Mouse (Mus musculus) 416B (cell line): ENCODE results near the gene Itgb7.

ENCODE experiments used
- DNase-seq: peaks from one replicate; pipeline ENCODE4 v3.0.0; 2011; ENCODE audit warnings: low read depth

Gene Itgb7

GRCm38 (mm10) chr15:102193652-102194051, 38.1 kb downstream of the Itgb7 start:
- DNase-seq: peak; percentile 45

GRCm38 (mm10) chr15:102192820-102193386, 38.8 kb downstream of the Itgb7 start:
- peak; percentile 62 for DNase-seq

- DNase-seq: no peak
Observed at GRCm38 (mm10) chr15:102192271-102192812, 39.4 kb downstream of the Itgb7 start.

GRCm38 (mm10) chr15:102191699-102192098, 40.0 kb downstream of the Itgb7 start:
- no peak for DNase-seq

- DNase-seq: no peak
Observed at GRCm38 (mm10) chr15:102188883-102189282, 42.9 kb downstream of the Itgb7 start.

GRCm38 (mm10) chr15:102188096-102188495, 43.6 kb downstream of the Itgb7 start:
- DNase-seq: no peak

GRCm38 (mm10) chr15:102186239-102186638, 45.5 kb downstream of the Itgb7 start:
- DNase-seq: no peak

DNA sequence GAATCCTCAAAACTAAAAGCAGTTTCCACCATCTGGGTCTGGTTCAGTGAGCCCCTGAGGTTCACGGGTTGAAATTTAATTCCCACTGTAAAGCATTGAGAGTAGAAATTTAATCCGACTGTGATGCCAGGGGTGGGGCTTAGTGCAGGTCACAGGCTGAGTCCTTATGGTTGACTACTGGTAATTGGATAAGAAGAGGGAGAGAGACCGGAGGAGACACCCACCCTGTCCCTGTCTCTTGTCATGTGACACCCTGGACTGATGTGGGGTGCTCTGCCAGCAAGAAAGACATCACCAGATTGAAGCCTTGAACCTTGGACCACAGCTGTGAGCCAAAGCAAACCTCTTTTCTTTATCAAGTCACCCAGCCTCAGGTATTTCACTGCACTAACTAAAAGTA, 48.7 kb downstream of the Itgb7 start:
- DNase-seq: no peak

GRCm38 (mm10) chr15:102179924-102180323, 51.8 kb downstream of the Itgb7 start:
- no peak for DNase-seq

- no peak for DNase-seq
Observed at GRCm38 (mm10) chr15:102179106-102179505, 52.6 kb downstream of the Itgb7 start.

DNA sequence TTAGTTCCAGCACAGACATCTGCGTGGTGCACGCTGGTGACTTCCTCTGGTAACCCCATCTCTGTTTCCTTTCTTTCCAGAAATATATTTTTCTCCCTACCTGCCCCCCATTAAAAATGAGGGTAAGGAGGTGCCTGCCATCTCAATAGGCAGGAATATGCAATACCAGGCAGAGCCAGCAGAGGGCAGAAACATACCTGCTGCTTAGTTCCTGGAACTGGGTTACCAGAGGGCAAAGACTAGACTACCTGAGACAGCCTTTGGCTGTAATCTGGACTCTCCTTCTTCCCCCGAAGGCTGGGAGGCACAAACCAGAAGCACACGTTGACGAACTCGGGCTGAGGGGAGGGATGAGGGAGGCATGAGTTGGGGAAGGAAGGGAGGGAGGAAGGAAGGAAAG, 53.5 kb downstream of the Itgb7 start:
- peak; percentile 68 for DNase-seq

- no peak for DNase-seq
Observed at GRCm38 (mm10) chr15:102177417-102177816, 54.3 kb downstream of the Itgb7 start.

DNA sequence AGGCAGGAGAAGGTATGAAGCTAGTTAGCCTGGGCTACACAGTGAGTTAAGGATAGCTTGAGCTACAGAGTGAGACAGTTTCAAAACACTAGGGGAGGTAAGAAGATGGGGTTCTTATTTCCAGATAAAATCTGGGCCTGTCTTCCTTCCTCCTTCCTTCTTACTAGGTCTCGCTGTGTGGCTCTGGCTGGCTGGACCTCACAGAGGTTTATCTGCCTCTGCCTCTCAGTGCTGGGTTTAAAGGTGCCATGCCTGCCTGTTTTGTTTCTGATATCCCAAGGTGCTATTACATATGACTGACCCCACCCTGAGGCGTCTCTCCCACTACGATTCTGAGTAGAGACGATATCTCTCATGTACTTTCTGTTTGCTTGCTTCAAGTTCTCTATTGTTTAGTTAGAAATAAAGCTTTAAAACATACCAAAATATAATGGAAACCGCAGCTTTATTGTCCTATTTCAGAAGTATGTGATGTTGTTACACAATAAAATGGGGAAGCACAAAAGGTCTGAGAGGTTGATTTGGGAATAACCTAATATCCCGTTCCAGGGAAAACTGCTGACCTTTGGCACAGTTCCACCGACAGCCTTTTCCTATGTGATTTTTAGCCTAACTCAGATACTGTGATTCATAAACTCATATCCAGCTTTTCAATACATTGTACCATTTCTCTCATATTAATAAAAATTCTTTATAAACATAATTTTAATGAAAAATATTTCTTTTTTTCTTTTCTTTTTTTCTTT, 55.0 kb downstream of the Itgb7 start:
- DNase-seq: peak; percentile 28

- DNase-seq: no peak
Observed at GRCm38 (mm10) chr15:102175736-102176319, 55.9 kb downstream of the Itgb7 start.

GRCm38 (mm10) chr15:102173581-102173980, 58.2 kb downstream of the Itgb7 start:
- DNase-seq: no peak

GRCm38 (mm10) chr15:102169064-102169463, 62.7 kb downstream of the Itgb7 start:
- no peak for DNase-seq

DNA sequence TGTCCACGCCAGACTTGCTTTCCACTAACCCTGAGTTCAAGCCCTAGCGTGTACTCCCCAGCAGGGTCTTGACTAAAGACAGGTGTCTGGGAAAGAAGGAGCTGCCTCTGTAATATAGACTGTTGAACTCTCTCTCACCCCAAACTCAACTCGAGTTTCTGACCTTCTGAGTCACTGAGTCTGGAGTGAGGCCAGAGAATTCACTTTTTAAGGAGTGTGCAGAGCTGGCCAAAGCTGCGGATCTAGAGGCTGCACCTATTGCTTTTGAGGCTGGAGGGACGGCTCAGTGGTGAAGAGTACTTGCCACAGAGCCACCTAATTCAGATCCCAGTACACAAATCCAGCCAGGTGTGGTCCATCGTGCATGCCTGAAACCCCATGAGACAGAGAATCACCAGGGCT, 64.1 kb downstream of the Itgb7 start:
- peak; percentile 40 for DNase-seq
